Mouse (Mus musculus): Measurements from ENCODE around the gene Armh3.

DNA sequence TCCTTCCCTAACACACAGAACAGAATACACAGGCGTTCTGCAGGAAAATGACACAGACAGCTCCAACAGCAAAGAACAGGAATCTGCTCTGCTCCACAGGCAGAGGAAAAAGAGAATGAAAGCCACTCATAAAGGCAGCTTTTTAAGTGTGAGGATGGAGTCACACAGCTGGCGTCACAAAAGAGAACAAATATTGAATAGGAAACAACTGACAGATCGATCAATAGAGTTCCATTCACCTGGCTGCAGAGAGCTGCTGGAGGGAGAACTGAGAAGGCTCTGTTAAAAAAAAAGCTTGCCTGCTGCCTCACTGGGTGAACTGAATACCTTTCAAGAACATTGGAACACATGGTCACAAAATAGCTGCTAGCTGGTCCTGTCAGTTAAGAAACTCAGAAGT is 154.1 kb downstream of the Armh3 start:
- no peak for TF ChIP-seq CTCF (IDR thresholded peaks at IDR 0.05; ENCODE audit: low read depth, low read length)
- no peak for TF ChIP-seq EP300 (IDR thresholded peaks at IDR 0.05; ENCODE audit: insufficient read depth, low read depth, low read length)

Measured in ES-Bruce4 (cell line).